Mouse (Mus musculus): Measurements from ENCODE around the gene Bicdl2.

The Bicdl2 gene

DNA sequence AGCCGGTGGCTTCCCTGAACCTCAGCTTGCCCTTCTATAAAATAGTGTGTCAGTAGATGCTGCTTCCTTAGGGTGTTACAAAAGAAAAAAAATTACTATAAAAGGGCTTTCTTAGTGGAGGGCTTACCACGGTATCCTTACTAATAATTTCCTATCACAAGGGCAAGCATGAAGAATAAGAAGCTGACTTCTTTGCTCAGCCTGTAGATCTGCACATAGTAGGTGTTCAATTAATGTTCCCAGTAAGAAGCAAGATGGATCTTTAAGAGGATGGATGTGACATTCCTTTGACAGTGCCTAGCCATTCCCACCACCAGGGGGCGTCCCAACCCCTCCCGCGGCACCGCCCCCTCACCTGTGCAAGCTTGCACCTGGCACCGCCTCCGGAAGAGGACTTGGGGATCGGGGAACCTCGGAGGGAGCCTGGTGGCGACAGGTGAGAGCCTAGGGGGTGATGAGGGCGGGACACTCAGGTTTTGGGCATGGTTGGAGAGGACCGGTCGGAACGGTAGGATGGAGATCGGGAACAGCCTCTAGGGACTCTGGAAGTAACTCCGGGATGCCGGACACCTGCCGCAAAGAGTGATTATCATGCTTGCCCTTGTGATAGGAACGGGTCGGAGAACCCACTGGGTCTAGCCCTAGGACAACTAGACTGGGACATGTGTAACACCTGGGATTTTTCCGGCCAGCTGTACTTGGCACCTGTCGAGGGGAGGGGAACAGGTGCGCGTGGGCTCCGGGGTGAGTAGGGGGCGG, at the start of gene Bicdl2:
Bicdl2 (plus strand) TSS at position 390 of the 759 bp plus-strand sequence.
- no peak for DNase-seq

- DNase-seq, result no peak
These were observed 43.2 kb upstream of the Bicdl2 start for GRCm38 (mm10) chr17:23617087-23617486.

GRCm38 (mm10) chr17:23620351-23620750, 40.0 kb upstream of the Bicdl2 start:
- no peak for DNase-seq

DNA sequence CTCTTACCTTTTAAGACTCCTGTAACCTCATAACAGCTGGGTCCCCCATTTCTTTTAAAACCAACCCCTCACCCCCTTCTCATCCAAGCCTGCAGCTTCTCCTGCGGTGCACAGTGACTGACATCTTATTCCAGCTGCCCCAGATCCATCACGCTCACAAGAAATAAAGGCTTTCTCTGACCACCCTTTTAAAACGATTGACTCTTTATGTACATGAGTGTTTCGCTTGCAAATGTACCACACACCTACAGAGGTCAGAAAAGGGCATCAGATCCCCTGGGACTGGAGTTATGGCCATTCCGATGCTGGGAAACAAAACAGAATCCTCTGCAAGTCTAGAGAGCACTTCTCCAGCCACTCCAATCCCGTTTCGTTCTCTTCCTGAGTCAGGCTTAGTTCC, 32.5 kb upstream of the Bicdl2 start:
- no peak for DNase-seq

DNA sequence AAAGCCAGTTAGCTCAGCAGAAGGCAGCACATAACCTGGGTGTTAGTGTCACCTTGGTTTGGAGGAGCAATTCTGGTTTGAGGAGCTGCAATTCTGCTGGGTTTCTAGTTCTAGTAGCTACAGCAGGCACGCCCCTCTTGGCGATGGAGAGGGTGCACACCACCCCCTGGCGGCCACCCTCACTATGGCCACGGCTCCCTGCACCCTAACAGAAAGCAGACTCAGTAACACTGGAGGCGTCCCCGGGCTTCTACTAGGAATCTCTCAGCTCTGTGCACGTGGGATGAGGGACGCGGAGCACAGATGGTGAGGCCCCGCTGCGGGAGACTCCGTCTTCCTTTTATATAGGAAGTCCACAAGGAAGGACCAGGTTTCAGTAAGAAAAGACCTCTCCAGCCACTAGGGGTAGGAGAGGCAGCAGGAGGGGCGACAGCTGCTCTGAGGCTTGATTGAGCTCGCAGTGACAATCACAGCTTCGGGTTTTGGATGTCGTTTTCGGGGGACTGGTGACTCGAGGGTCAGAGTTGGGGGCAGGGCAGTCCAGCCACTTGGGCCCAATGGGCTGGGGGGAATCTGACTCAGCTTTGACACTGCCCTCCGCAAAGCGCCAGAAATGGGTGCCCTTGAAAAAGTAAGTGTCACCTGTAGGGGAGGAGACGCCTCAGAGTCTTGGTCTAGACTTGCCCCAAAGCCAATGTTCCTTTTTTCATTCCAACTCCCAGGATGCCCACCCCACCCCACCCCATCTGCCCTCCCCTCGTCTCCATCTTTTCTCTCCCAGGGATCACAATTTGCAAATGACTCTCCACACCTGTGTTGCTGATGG, 29.9 kb upstream of the Bicdl2 start:
- peak; percentile 81 for DNase-seq

GRCm38 (mm10) chr17:23631241-23631640, 29.1 kb upstream of the Bicdl2 start:
- DNase-seq, result no peak

DNA sequence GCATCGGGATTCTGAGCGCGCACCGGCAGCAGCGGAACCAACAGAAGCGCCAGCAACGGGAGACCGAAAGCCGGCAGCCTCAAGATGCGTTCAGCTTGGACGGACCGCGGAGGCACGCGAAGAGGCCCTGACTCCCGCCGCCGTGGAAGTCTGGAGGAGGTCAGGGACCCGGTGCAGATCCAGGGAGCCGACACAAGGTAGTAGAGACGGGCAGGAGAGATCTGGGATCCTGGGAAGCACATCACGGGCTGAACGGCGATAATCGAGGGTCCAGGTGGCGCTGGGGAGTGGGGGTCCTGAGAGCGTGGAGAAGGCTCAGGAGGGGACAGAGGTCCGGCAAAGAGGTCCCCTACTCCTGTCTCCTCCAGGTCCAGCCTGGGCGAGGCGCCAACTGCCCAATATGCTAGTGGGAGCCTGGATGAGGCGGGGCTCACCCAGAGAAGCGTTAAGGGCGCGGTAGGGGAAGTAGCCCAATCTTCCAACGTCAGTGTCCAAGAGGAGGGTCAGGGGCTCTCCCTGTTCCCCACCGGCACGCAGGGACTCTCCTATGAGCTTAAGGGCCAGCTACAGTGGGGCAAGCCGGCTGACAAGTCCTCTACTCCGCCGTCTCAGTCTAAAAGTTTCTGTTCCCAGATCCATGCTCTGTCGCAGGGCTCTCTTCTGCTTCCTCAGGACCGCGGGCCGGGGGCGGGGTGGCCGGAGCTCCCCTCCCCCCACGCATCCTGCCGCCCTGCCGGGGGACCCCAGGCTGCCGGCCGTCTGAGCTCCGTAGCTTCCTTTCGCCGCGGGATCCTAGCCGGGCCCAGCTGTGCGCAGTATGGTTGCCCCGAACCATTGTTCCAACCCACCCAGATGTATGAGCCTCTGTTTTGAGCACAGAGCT, 15.5 kb upstream of the Bicdl2 start, which contains the start of gene Mmp25:
Mmp25 (minus strand) TSS at position 665 of the 883 bp plus-strand sequence.
- DNase-seq, result no peak

DNA sequence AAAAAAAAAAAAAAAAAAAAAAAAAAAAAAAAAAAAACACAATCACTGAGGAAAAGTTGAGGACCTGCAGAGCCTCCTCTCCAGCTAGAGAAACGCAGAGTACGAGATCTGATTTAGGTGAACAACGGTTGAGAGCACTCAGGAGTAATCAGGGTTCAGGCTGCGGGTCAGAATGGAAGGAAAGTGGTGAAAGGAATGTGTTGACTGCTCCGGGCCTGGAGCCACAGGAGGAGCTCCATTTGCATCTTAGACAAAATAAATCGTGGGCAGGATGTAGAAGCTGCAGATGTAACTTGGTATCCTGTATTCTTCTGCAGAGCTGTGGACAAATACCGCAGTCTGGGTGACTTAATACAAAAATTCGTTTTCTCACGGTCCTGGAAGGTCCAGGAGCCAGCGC, 14.4 kb upstream of the Bicdl2 start:
- no peak for DNase-seq

DNA sequence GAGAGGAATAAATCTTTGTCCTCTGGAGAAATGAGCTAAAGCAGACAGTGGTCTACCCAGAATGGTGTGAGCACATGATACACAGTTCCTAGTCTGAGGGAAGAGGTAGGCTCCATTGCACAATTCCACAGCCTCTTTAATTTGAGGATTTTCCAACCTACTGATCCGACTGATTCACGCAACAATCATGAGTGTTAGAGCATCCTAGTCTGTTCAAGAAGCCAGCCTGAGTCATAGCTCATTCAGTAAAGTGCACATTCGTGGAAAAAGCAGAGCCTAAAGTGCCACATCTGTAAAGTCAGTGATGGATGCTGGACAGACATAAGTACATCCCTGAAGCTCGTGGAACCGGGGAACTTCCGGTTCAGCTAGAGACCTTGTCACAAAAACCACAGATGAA, 8.9 kb upstream of the Bicdl2 start:
- no peak for DNase-seq

GRCm38 (mm10) chr17:23653324-23653723, 7.0 kb upstream of the Bicdl2 start:
- no peak for DNase-seq

- no peak for DNase-seq
These were observed 6.3 kb upstream of the Bicdl2 start for GRCm38 (mm10) chr17:23654001-23654400.

- no peak for DNase-seq
These were observed 5.9 kb upstream of the Bicdl2 start for GRCm38 (mm10) chr17:23654410-23654809.

DNA sequence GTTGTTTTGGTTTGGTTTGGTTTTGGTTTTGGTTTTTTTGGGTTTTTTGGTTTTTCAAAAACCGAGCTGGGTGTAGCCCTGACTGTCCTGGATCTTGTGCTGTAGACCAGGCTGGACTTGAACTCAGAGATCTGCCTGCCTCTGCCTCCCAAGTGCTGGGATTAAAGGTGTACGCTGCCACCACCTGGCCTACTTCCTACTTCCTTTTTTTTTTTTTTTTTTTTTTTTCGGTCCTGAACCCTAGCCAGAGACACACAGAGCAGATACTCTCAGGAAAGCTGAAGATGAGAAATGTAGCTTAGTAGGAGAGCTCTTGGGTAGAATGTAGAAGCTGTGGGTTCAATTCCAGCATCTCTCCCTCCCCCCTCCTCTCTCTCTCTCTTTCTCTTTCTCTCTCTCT, 1.9 kb upstream of the Bicdl2 start:
- no peak for DNase-seq

- DNase-seq, result no peak
These were observed 532 bp downstream of the Bicdl2 start for GRCm38 (mm10) chr17:23660876-23661200.

DNA sequence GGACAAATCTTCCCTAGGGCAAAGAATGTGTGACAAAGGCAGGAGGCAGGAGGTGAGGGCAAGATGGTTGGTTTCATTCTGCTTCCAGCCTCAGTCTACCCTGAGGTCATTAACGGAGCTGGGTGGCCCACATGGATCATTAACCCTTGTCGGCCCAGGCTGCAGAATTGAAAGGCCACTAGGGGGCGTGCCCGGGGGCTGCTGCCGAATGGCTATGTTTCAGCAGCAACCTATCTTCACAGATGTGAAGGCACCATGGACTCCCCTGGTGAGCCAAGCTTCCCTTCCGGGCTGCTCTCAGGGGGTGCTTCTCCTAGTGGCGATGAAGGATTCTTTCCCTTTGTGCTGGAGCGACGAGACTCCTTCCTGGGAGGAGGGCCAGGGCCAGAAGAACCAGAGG, 1.2 kb downstream of the Bicdl2 start:
- no peak for DNase-seq

DNA sequence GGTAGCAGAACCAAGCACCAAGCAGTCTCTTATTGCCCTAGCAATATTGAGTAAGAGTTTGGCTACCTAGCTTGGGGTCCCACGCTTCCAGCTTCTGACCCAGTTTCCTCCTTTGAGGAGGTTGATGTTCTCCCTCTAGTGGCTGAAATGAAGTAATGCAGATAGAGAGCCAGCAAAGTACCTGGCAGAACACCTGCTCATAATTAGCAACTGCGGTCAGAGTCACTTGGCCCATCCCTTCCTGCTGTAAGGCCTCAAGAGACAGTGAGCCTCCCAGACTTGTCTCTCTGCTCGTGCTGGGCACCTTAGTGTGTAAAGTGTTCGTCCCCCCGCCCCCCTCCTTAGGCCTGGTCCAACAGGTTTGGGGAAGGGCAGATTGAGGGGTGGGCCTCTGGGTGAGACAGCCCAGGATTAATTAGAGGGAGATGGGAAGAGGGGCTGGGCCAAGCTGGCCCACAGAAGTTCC, 4.3 kb downstream of the Bicdl2 start:
- DNase-seq, result no peak

- no peak for DNase-seq
These were observed 5.2 kb downstream of the Bicdl2 start for GRCm38 (mm10) chr17:23665511-23665910.

GRCm38 (mm10) chr17:23670516-23671074, 10.3 kb downstream of the Bicdl2 start:
- DNase-seq, result no peak

DNA sequence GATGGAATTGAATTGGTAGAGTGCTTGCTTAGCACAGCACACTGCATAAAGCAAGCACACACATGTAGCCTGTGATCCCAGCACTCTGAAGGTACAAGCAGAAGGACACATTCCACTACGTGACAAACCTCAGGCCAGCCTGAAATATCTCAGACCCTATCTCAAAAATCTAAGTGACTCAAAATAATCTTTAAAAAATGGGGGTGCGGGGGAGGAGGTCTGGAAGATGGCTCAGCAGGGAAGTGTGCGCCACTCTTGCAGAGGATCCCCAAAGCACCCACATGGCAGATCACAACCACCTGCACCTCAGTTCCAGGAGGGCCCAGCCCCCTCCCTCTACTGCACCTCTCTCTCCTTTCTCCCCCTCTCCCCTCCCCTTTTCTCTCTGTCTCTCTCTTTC, 11.2 kb downstream of the Bicdl2 start:
- DNase-seq, result no peak

GRCm38 (mm10) chr17:23672761-23673160, 12.5 kb downstream of the Bicdl2 start:
- no peak for DNase-seq

- DNase-seq, result peak; percentile 92
These were observed 13.2 kb downstream of the Bicdl2 start, which contains the start of the genes Hcfc1r1 and Thoc6 for GRCm38 (mm10) chr17:23673424-23674073. Hcfc1r1 (plus strand) TSS chr17:23673596. Thoc6 (minus strand) TSS chr17:23673882.

All from right cerebral cortex, postnatal 4 days (tissue).